Mouse (Mus musculus): Measurements from ENCODE around the gene Lsp1.

GRCm38 (mm10) chr7:142471884-142472570, 11.4 kb downstream of the Lsp1 start:
- TF ChIP-seq POLR2A (IDR thresholded peaks at IDR 0.05; ENCODE audit: control insufficient read depth, low read depth, low read length), result no peak
- TF ChIP-seq CTCF (IDR thresholded peaks at IDR 0.05; ENCODE audit: control insufficient read depth, insufficient read depth, insufficient replicate concordance, low read depth, low read length), result no peak
